In the genomic region with DNA sequence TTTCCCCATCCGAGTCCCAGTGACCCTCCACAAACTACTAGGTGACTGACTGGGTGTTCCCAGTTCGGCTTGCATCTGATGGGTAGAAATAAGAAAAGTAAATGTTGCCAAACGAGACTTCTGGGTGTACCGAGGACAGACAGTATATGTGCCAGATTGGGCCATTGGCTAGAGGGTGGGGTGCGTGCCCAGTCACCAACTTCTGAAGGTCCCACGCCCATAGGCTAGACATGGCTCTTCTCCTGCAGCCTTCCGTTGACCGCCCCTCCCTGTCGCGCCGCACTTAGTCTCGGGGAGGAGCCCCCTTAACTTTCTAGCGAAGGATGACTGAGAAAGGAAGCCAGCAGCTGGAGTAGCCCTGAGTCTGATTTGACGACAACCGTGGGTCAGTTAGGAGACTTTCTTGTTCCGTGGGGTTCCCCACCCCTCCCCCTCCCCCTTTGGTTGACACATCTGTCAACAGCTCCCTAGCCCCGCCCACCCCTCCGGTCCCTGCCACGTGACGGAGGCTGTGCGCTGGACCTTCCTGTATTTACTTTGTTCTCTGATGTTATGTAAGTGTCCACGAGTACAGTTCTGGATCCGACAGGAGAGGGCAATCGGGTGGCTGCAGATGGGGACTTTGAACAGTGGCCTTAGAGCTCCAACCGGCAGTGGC, we compare ENCODE assay signal across 8 mouse cellular contexts. TPM values are rescaled to one million over a fixed set of nuclear protein-coding genes. Genes with fewer than 3 reads are reported as not detected.
A peak's percentile ranks its signal among the peaks of the same experiment; 100 is the strongest.
DNase-seq lines count a peak whose midpoint lies in the region; ATAC-seq lines count a peak whose summit lies in the region.

No protein-coding gene starts in this region.

- peak overlapping the region; percentile 98 for H3K9ac ChIP-seq in intestine, embryonic 16.5 days (ENCODE audit: low read depth, low read length)

- peak overlapping the region; percentile 90 for H3K4me2 ChIP-seq in intestine, embryonic 16.5 days (ENCODE audit: low read depth, low read length)

- no peaks in the 10 kb centered on the region for H3K9me3 ChIP-seq in intestine, embryonic 16.5 days (ENCODE audit: control insufficient read depth, low read length)
- H3K9me3 ChIP-seq in midbrain, embryonic 10.5 days (replicated peaks): no peaks in the 10 kb centered on the region

- peak; percentile 93 for DNase-seq in adrenal gland, adult 8-10 months
- DNase-seq in embryo, embryonic 11.5 days (ENCODE audit: low read depth, low spot score): peak; percentile 75
- peak; percentile 83 to 91 for DNase-seq in gastrocnemius, postnatal 36 days
- DNase-seq in left cerebral cortex, postnatal 36 days (ENCODE audit: low spot score in 2 of 2): peak; percentile 78 to 81
- DNase-seq in midbrain, embryonic 10.5 days (ENCODE audit: low spot score): peak; percentile 79
- DNase-seq in right cerebral cortex, postnatal 36 days (ENCODE audit: low spot score in 2 of 2): peak; percentile 77 to 78
- peak; percentile 94 for DNase-seq in yolk sac, embryonic 10.5 days (ENCODE audit: low spot score)

- peaks cover 7% of the 10 kb centered on the region for H3K4me1 ChIP-seq in intestine, embryonic 16.5 days (ENCODE audit: control insufficient read depth, insufficient read depth, low read length)
- peaks cover 28% of the 10 kb centered on the region for H3K4me1 ChIP-seq in midbrain, embryonic 10.5 days

- WGBS in intestine, embryonic 16.5 days: 1% methylated on average over 25 of the region's 25 CpGs
- WGBS in midbrain, embryonic 10.5 days: under 1% methylated on average over 25 of the region's 25 CpGs

- no peaks in the 10 kb centered on the region for H3K27me3 ChIP-seq in intestine, embryonic 16.5 days (replicated peaks; ENCODE audit: control insufficient read depth, insufficient read depth, low read length)
- no peaks in the 10 kb centered on the region for H3K27me3 ChIP-seq in midbrain, embryonic 10.5 days (ENCODE audit: low read depth, poor library complexity, severe bottlenecking)

- peak overlapping the region; percentile 89 for H3K4me3 ChIP-seq in intestine, embryonic 16.5 days (ENCODE audit: low read length)
- peak overlapping the region; percentile 89 for H3K4me3 ChIP-seq in midbrain, embryonic 10.5 days

- ATAC-seq in intestine, embryonic 16.5 days: peak; percentile 75

- intact Hi-C loops in gastrocnemius, postnatal 36 days (cut with DNase I): no loop called here
- intact Hi-C loops in left cerebral cortex, postnatal 36 days (cut with DNase I): loop anchor here (2.0 kb wide), 1 partner anchor 44 kb away; no protein-coding TSS in a partner anchor

- H3K27ac ChIP-seq in intestine, embryonic 16.5 days (ENCODE audit: low read length): peak overlapping the region; percentile 92
- peak overlapping the region; percentile 98 for H3K27ac ChIP-seq in midbrain, embryonic 10.5 days (replicated peaks)

- H3K36me3 ChIP-seq in intestine, embryonic 16.5 days (ENCODE audit: control insufficient read depth, insufficient read depth, low read length): peaks cover 27% of the 10 kb centered on the region
- H3K36me3 ChIP-seq in midbrain, embryonic 10.5 days: peaks cover 31% of the 10 kb centered on the region

RNA-seq across cellular contexts. Expression of a gene that starts 0.9 kb away (rescaled TPM):
- 100 to 1,000 TPM; 112 to 129 (median 123) TPM for total RNA-seq in adrenal gland, adult 8-10 months (2022)
- 100 to 1,000 TPM in 1 of 2 experiments, 10 to 100 TPM in 1; 93.3 to 102 TPM for total RNA-seq in gastrocnemius, postnatal 36 days (2021)
- 163 and 188 TPM in 2 replicates for polyA plus RNA-seq in intestine, embryonic 16.5 days (2015; fragmentation: Nextera tagmentation; extraction: Ambion mirVana)
- 10 to 100 TPM; 65.9 to 66.1 TPM for total RNA-seq in left cerebral cortex, postnatal 36 days (2021)
- 56.2 and 57.7 TPM in 2 replicates for polyA plus RNA-seq in midbrain, embryonic 10.5 days (2016; fragmentation: Nextera tagmentation; extraction: Ambion mirVana)

RNA-seq across cellular contexts. Expression of a gene that starts 47.0 kb away (rescaled TPM):
- 10 to 100 TPM in 2 of 4 experiments, 1 to 10 TPM in 2; 5.3 to 15.3 (median 9.0) TPM for total RNA-seq in adrenal gland, adult 8-10 months (2022)
- total RNA-seq in gastrocnemius, postnatal 36 days (2021): under 1 TPM; 0.38 to 0.57 TPM
- polyA plus RNA-seq in intestine, embryonic 16.5 days (2015; fragmentation: Nextera tagmentation; extraction: Ambion mirVana): 0.27 and 0.43 TPM in 2 replicates
- total RNA-seq in left cerebral cortex, postnatal 36 days (2021): under 1 TPM; 0.42 to 0.95 TPM
- polyA plus RNA-seq in midbrain, embryonic 10.5 days (2016; fragmentation: Nextera tagmentation; extraction: Ambion mirVana): 0.02 and 0.16 TPM in 2 replicates

RNA-seq across cellular contexts. Expression of a gene that starts 58.2 kb away (rescaled TPM):
- under 1 TPM in 1 of 4 experiments, not detected in 3; 0.16 TPM for total RNA-seq in adrenal gland, adult 8-10 months (2022)
- total RNA-seq in gastrocnemius, postnatal 36 days (2021): not detected
- 0.05 and 0.06 TPM in 2 replicates for polyA plus RNA-seq in intestine, embryonic 16.5 days (2015; fragmentation: Nextera tagmentation; extraction: Ambion mirVana)
- total RNA-seq in left cerebral cortex, postnatal 36 days (2021): 1 to 10 TPM in 1 of 2 experiments, under 1 TPM in 1; 0.25 to 1.3 TPM
- not detected in 2 replicates for polyA plus RNA-seq in midbrain, embryonic 10.5 days (2016; fragmentation: Nextera tagmentation; extraction: Ambion mirVana)

Comparison
In these comparisons a context has a peak if more than half of its experiments do, and no peak if none do; other contexts are left out.
1. Peak in every context shown above with its lines: DNase-seq, ATAC-seq, H3K4me3 ChIP-seq and H3K27ac ChIP-seq.